Mouse (Mus musculus) stomach, embryonic 15.5 days (tissue): ENCODE results near the gene Tarbp2. TPM values are rescaled to one million over a fixed set of nuclear protein-coding genes. Genes with fewer than 3 reads are reported as not detected.

Experiments
- ATAC-seq: fragments of 200-750 bp; cut with Nextera tagmentation; 2 replicates; pipeline ENCODE4 v1.8.0; 2017; ENCODE audit warnings: low read depth, moderate number of reproducible peaks, moderate TSS enrichment; ENCODE audit not compliant: insufficient read depth, low FRiP score
- H3K27ac ChIP-seq: fragments of 300-500 bp; sonication (generic); 2 replicates; pipeline ENCODE4 v1.5.1; 2015; ENCODE audit warnings: mild to moderate bottlenecking, inconsistent platforms
- H3K27me3 ChIP-seq: fragments of 300-500 bp; sonication (generic); replicated peaks from 2 replicates; pipeline ENCODE4 v1.6.1; 2015; ENCODE audit warnings: inconsistent platforms
- H3K36me3 ChIP-seq: fragments of 300-500 bp; sonication (generic); 2 replicates; pipeline ENCODE4 v1.6.1; 2015; ENCODE audit warnings: inconsistent platforms
- H3K4me1 ChIP-seq: fragments of 300-500 bp; sonication (generic); 2 replicates; pipeline ENCODE4 v1.6.1; 2015; ENCODE audit warnings: inconsistent platforms
- H3K4me2 ChIP-seq: fragments of 300-500 bp; sonication (generic); 2 replicates; pipeline ENCODE4 v1.6.1; 2015; ENCODE audit warnings: mild to moderate bottlenecking, inconsistent platforms
- H3K4me3 ChIP-seq: fragments of 300-500 bp; sonication (generic); replicated peaks from 2 replicates; pipeline ENCODE4 v1.5.1; 2015; ENCODE audit warnings: inconsistent platforms
- H3K9ac ChIP-seq: fragments of 300-500 bp; sonication (generic); 2 replicates; pipeline ENCODE4 v1.6.1; 2015; ENCODE audit warnings: inconsistent platforms
- H3K9me3 ChIP-seq: fragments of 300-500 bp; sonication (generic); 2 replicates; pipeline ENCODE4 v1.6.1; 2016; ENCODE audit warnings: inconsistent platforms
- WGBS: fragments of 180-500 bp; shearing (Covaris S2); methylation state at CpG from one replicate; pipeline ENCODE4 v1.1.7; 2015; 5-methylcytosine and 5-hydroxymethylcytosine counted together
- polyA plus RNA-seq: library from polyadenylated mRNA; unstranded; fragments of >200 nt; fragmentation: Nextera tagmentation; extraction: Ambion mirVana; gene quantifications from 2 replicates; pipeline ENCODE4 v1.2.1, GENCODE M21; 2015

Gene Tarbp2
- polyA plus RNA-seq, 1 experiment from 2014 or later, result 87.3 TPM

DNA sequence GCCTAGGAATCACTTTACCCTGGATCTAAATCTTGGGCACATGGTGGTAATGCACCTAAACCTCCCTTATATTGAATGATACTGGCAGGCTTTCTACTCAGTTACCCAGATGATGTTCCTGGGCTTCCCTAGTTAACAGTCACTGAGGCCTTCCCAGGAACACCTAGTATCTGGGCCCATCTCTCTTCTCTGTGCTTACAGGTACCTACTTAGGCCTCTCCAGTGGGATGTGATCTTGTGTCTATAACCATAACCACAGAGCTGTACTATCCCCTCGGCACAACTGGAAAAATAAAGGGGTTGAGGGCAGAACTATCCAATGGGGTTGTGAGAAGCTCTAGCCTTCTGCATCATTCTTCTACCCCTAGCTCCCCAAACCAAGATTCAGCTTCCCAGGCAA is 11.1 kb upstream of the Tarbp2 start:
- 82% methylated on average over 1 of the region's 1 CpGs for WGBS
- ATAC-seq, result no peak

DNA sequence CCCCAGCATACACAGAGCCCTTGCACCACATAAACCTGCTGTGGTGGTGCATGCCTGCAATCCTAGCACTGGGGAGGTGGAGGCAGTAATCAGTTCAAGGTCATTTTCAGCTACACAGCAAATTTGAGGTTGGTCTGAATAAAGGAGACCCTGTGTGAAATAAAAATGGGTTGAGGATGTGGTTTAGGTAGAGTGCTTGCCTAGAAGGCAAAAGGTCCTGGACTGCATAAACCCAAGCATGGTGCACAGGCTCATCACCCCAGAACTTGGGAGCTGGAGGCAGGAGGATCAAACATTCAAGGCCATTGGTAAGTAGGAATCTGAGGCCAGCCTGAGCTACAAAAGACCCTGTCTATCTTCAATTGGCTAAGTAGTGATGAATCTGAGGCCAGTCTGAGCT is 10.4 kb upstream of the Tarbp2 start:
- H3K27ac ChIP-seq, result no peak overlapping the region
- H3K9ac ChIP-seq, result no peak overlapping the region
- no peak overlapping the region for H3K4me3 ChIP-seq
- H3K4me1 ChIP-seq, result peaks cover 17% of the 10 kb centered on the region
- peaks cover 15% of the 10 kb centered on the region for H3K36me3 ChIP-seq
- no peak for ATAC-seq
- H3K4me2 ChIP-seq, result no peak overlapping the region
- no peaks in the 10 kb centered on the region for H3K9me3 ChIP-seq
- no peaks in the 10 kb centered on the region for H3K27me3 ChIP-seq

More for the DNA sequence above, 11.1 kb upstream of the Tarbp2 start:
- no peaks in the 10 kb centered on the region for H3K9me3 ChIP-seq
- H3K27me3 ChIP-seq, result no peaks in the 10 kb centered on the region
- H3K4me1 ChIP-seq, result peaks cover 12% of the 10 kb centered on the region
- peaks cover 21% of the 10 kb centered on the region for H3K36me3 ChIP-seq
- H3K9ac ChIP-seq, result no peak overlapping the region
- no peak overlapping the region for H3K4me2 ChIP-seq
- no peak overlapping the region for H3K27ac ChIP-seq
- no peak overlapping the region for H3K4me3 ChIP-seq

DNA sequence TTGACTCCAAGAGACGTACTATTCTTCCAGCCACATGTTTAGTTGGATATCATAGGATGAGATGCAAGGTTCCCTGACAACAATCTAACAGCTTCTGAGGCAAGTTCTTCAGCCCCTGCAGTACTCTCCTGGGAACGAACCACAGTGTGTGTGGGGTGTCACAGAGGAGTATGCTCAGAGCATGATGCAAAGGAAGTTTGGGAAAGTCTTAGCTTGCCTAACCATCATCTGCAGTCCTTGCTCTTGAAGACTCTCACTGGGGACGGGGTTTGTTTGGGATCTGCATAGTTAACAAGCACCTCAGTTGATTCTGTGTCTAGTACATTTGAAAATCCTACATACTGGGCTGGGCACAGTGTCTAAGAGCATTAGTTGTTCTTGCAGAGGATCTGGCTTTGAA is 9.7 kb upstream of the Tarbp2 start:
- no peak overlapping the region for H3K4me2 ChIP-seq
- WGBS, result 77% methylated on average over 3 of the region's 3 CpGs
- no peak overlapping the region for H3K9ac ChIP-seq
- peaks cover 24% of the 10 kb centered on the region for H3K4me1 ChIP-seq
- no peak for ATAC-seq
- no peaks in the 10 kb centered on the region for H3K9me3 ChIP-seq
- no peak overlapping the region for H3K4me3 ChIP-seq
- peaks cover 8% of the 10 kb centered on the region; the same call in 1 of the 2 replicates for H3K36me3 ChIP-seq
- H3K27ac ChIP-seq, result no peak overlapping the region
- no peaks in the 10 kb centered on the region for H3K27me3 ChIP-seq

DNA sequence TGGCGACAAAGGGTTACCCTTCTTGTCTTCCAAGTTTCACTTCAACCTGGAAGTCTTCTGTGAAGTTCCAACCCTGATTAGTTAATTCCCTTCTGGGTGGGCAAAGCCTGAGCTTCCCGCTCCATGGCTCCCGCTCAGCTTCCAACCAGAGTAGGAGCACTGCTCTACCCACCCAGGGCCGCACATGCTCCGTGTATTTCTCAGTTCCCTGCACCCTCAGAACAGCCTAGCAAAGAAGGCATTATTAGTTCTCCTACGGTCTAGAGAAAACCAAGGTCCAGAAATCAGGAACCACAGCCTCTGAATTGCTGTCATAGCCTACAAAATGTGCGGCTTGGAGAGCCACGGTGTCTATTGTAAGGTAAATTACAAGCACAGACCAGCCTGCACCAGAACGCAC is 7.9 kb upstream of the Tarbp2 start:
- H3K27me3 ChIP-seq, result no peaks in the 10 kb centered on the region
- H3K4me2 ChIP-seq, result peak overlapping the region; percentile 95
- H3K9ac ChIP-seq, result peak overlapping the region; percentile 66
- peak overlapping the region; percentile 87 for H3K27ac ChIP-seq
- H3K9me3 ChIP-seq, result no peaks in the 10 kb centered on the region
- 4% methylated on average over 9 of the region's 9 CpGs for WGBS
- H3K4me1 ChIP-seq, result peaks cover 24% of the 10 kb centered on the region
- H3K36me3 ChIP-seq, result no peaks in the 10 kb centered on the region
- H3K4me3 ChIP-seq, result peak overlapping the region; percentile 70
- ATAC-seq, result peak; percentile 20; the same call in 1 of the 2 replicates

DNA sequence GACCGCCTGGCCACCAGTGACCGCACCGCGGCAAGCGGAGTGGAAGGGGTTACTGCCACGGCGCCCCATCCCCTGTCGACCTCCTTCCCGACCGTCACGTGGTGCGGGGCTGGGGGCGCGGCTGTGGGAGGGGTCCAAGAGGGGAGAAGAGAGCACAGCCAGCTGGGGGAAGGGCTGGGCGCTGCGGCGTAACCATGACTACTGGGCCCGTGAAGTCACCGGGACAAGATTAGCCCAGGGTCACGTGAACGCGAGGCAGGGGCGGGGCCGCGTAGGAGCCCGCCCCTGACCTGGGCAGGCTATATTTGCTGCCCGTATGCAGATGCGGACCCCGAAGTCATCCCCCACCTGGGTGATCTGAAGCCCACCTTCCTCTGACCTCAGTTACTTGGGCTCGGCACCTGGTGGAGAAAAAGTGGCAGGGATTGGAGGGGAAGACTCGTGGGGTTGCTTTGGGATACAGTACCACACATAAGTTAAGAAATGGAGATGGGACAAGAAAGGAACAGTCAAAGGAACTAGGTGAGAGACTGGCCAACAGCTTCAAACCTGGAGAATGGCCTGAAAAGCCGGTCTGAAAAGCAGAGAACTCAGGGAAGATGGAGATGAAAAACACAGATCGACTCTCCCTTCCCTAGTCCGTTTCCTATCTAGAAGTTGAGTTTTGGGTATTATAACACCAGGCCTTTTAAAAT is 7.3 kb upstream of the Tarbp2 start:
- no peaks in the 10 kb centered on the region for H3K36me3 ChIP-seq
- H3K9me3 ChIP-seq, result no peaks in the 10 kb centered on the region
- ATAC-seq, result peak; percentile 94
- peaks cover 30% of the 10 kb centered on the region for H3K4me1 ChIP-seq
- peak overlapping the region; percentile 95 for H3K4me2 ChIP-seq
- no peaks in the 10 kb centered on the region for H3K27me3 ChIP-seq
- peak overlapping the region; percentile 70 for H3K4me3 ChIP-seq
- H3K27ac ChIP-seq, result peak overlapping the region; percentile 87
- H3K9ac ChIP-seq, result peak overlapping the region; percentile 66
- 4% methylated on average over 33 of the region's 34 CpGs for WGBS

DNA sequence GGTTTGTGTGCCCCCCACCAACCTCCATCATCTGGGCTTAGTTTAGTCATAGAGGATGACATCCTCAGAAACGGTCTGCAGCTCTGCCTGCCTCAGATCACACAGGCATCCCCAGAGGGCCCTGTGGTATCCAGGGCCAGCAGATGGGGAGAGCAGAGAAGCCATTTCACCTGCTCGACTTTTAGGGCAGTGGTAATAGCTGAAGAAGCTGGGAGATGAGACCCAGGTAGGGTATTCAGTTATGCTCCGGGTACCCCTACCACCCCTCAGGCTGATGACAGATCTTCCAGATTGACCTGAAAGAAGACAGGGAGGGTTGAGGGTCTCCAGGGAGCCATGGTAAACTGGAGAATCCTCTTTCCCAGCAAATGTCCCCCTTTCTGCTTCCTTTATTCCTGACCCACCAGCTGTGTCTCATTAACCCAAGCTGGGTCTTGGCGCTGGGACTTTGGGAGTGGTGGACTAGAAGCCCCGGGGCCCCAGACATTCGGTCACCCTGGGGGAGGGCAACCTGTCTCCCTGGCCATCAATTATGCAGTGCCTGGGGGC is 6.6 kb upstream of the Tarbp2 start:
- Histone ChIP-seq H3K9me3 (no peaks in the 10 kb centered on the region), H3K36me3 (no peaks in the 10 kb centered on the region), H3K4me1 (peaks cover 36% of the 10 kb centered on the region), H3K9ac (no peak overlapping the region), H3K27me3 (no peaks in the 10 kb centered on the region), H3K4me3 (peak overlapping the region; percentile 70), H3K4me2 (peak overlapping the region; percentile 95), H3K27ac (peak overlapping the region; percentile 87)
- no peak for ATAC-seq
- WGBS, result 11% methylated on average over 6 of the region's 6 CpGs

DNA sequence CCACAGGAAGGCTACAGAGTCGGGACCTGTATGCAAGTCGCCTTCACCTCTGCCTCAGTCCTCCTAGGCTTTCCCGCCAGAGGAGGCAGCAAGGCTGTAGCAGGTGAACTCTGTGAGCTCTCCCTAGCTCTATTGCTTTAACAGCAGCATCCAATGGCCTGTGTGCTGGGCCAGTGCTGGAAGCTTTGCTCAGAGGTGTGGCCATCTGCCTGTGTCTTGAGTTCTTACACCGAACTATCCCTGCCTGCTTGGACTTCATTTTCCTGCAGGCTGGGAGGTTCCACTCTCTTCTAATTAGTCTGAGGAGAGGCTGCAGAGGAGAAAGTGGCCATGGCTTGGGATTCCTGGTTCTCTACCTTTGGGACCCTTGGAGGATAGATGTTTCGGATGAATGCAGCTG is 6.0 kb upstream of the Tarbp2 start:
- no peaks in the 10 kb centered on the region for H3K27me3 ChIP-seq
- H3K36me3 ChIP-seq, result no peaks in the 10 kb centered on the region
- no peak overlapping the region for H3K4me2 ChIP-seq
- WGBS, result 41% methylated on average over 5 of the region's 5 CpGs
- peaks cover 37% of the 10 kb centered on the region for H3K4me1 ChIP-seq
- no peak overlapping the region for H3K4me3 ChIP-seq
- H3K27ac ChIP-seq, result peak overlapping the region; percentile 87; the same call in 1 of the 2 replicates
- no peaks in the 10 kb centered on the region for H3K9me3 ChIP-seq
- no peak for ATAC-seq
- H3K9ac ChIP-seq, result no peak overlapping the region

DNA sequence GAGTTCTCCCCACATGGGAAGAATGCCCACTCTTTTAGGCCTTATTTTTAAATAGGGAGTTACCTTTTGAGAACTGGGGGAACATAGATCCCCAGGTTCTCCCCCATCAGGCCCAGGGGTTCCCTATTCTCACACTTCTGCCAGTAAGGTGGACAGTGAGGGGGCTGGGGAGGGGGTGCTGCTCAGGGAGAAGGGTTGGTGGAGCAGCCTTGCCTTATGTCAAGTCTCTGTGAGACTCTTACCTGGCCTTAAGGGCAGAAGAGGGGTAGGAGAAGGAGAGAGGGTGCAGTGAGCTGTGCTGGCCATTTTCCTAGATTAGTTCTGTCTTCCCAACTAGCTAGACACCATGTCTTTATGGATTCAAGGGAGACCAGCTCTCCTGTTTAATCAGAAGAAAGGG is 5.5 kb upstream of the Tarbp2 start:
- Histone ChIP-seq H3K4me3 (no peak overlapping the region), H3K4me2 (no peak overlapping the region), H3K9me3 (no peaks in the 10 kb centered on the region), H3K9ac (no peak overlapping the region), H3K27ac (no peak overlapping the region), H3K36me3 (no peaks in the 10 kb centered on the region), H3K4me1 (peaks cover 37% of the 10 kb centered on the region), H3K27me3 (no peaks in the 10 kb centered on the region)
- no peak for ATAC-seq

DNA sequence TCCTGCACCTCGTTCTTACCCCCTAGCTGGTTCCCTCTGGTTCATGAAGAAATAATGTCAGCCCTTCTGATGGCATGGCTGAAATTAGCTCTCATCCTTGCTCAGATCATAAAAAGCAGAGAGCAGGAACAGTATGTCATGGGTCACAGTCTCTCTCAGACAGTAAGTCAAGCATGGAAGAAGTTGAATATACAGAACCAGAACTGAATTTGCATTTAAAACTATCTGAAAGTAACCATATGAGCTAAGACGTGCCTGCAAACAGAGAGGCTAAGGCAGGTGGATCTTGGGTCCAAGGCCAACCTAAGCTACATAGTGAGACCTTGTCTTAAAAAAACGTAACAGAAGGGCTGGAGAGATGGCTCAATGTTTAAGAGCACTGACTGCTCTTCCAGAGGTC is 5.0 kb upstream of the Tarbp2 start:
- Histone ChIP-seq H3K4me1 (peaks cover 37% of the 10 kb centered on the region), H3K36me3 (no peaks in the 10 kb centered on the region), H3K9ac (no peak overlapping the region), H3K9me3 (no peaks in the 10 kb centered on the region), H3K4me2 (no peak overlapping the region), H3K4me3 (no peak overlapping the region), H3K27ac (no peak overlapping the region), H3K27me3 (no peaks in the 10 kb centered on the region)
- 76% methylated on average over 3 of the region's 3 CpGs for WGBS
- ATAC-seq, result no peak

DNA sequence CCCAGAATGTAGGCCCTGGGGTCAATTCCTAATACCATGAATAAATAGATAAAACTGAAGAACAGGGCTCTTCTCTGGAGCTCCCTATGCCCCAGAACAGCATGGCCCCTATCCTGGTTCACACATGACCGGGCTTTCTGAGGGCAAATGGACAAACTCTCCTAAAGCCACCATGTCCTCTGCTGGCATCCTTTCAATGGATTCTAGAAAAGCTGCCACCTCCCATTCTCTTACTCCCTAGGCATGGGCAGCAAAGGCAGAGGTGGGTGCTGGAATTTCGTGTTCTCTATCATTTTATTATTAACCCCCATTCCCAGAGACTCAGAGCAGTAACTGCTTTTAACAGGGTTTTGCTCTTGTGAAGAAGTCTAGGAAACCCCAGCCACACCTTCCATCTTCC is 2.7 kb upstream of the Tarbp2 start:
- Histone ChIP-seq H3K4me2 (peak overlapping the region; percentile 93), H3K9me3 (no peaks in the 10 kb centered on the region), H3K27me3 (no peaks in the 10 kb centered on the region), H3K36me3 (no peaks in the 10 kb centered on the region), H3K27ac (no peak overlapping the region), H3K9ac (no peak overlapping the region), H3K4me3 (0 out of 2 replicates have a peak overlapping the region, but pooled peaks have one; percentile 75), H3K4me1 (peaks cover 47% of the 10 kb centered on the region)
- 85% methylated on average over 2 of the region's 2 CpGs for WGBS
- no peak for ATAC-seq

DNA sequence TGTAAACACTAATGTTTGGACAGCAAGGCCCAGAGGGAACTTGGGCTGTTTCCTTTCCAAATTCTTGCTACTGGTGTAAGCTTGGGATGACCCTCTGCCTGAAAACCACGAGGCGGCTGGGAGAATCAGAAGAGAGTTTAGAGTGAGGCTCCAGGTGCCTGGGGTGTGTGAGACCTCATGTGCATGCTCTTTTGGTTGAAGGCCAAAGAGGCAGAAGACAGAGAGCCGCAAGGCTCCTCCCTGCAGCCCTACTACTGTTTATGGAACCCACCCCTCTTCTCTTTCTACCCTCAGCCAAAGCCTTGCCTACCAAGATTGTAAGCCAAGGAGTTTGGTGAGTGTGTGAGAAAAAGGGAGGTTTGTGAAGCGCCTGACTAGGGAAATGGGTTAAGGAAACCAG is 2.2 kb upstream of the Tarbp2 start:
- 43% methylated on average over 4 of the region's 4 CpGs for WGBS

DNA sequence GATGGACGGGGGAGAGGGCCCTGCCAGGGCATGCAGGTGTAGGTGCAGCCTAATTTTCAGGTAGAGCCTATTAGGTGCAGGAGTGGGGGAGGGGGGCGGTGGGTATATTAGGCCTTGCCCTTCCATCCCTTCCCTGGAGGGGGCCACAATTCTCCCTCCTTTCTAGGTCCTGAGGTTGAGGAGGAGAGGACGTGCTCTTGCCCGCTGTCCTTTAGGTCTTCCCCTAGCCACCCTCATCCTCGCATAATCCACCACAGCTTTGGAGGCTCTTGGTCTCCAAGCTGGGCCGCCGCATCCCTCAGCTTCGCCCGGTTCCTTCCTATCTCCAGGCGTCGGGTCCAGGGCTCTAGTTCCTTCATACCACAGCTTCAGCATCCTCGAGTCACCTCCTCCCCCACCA is 1.7 kb upstream of the Tarbp2 start:
- H3K4me3 ChIP-seq, result peak overlapping the region; percentile 75
- H3K27ac ChIP-seq, result peak overlapping the region; percentile 83
- H3K9ac ChIP-seq, result peak overlapping the region; percentile 30
- H3K4me2 ChIP-seq, result peak overlapping the region; percentile 93
- H3K36me3 ChIP-seq, result no peaks in the 10 kb centered on the region
- WGBS, result 2% methylated on average over 12 of the region's 12 CpGs
- no peaks in the 10 kb centered on the region for H3K27me3 ChIP-seq
- H3K9me3 ChIP-seq, result no peaks in the 10 kb centered on the region
- no peak for ATAC-seq
- H3K4me1 ChIP-seq, result peaks cover 48% of the 10 kb centered on the region

More for the DNA sequence above, 2.2 kb upstream of the Tarbp2 start:
- Histone ChIP-seq H3K4me1 (peaks cover 51% of the 10 kb centered on the region), H3K36me3 (no peaks in the 10 kb centered on the region), H3K27me3 (no peaks in the 10 kb centered on the region), H3K9ac (peak overlapping the region; percentile 30; the same call in 1 of the 2 replicates), H3K27ac (no peak overlapping the region), H3K4me2 (peak overlapping the region; percentile 93), H3K9me3 (no peaks in the 10 kb centered on the region), H3K4me3 (peak overlapping the region; percentile 75)
- ATAC-seq, result no peak
